Mouse (Mus musculus): Measurements from ENCODE around the gene Ndufv3. TPM values are rescaled to one million over a fixed set of nuclear protein-coding genes. Genes with fewer than 3 reads are reported as not detected.

The Ndufv3 gene
- total RNA-seq (2022), result 100 to 1,000 TPM; 461 to 515 (median 488) TPM

- peak; percentile 99 to 100 for DNase-seq (ENCODE audit: low spot score in 2 of 2)
These were observed at the start of gene Ndufv3, which contains the start of gene Wdr4 for GRCm38 (mm10) chr17:31519946-31520838. TSS of gene Ndufv3 (plus strand) at chr17:31520115. TSS of gene Wdr4 (minus strand) at chr17:31519980.

GRCm38 (mm10) chr17:31470766-31471418 lies 49.0 kb upstream of the Ndufv3 start:
- DNase-seq (ENCODE audit: low spot score in 2 of 2), result no peak

- DNase-seq (ENCODE audit: low spot score in 2 of 2), result no peak
These were observed 45.5 kb upstream of the Ndufv3 start for GRCm38 (mm10) chr17:31474388-31474787.

- no peak for DNase-seq (ENCODE audit: low spot score in 2 of 2)
These were observed 41.3 kb upstream of the Ndufv3 start for GRCm38 (mm10) chr17:31478606-31479005.

GRCm38 (mm10) chr17:31479108-31479844 lies 40.6 kb upstream of the Ndufv3 start:
- DNase-seq (ENCODE audit: low spot score in 2 of 2), result no peak

GRCm38 (mm10) chr17:31486616-31487198 lies 33.2 kb upstream of the Ndufv3 start:
- DNase-seq (ENCODE audit: low spot score in 2 of 2), result no peak

GRCm38 (mm10) chr17:31487433-31488060 lies 32.4 kb upstream of the Ndufv3 start:
- no peak for DNase-seq (ENCODE audit: low spot score in 2 of 2)

GRCm38 (mm10) chr17:31491355-31491754 lies 28.6 kb upstream of the Ndufv3 start:
- DNase-seq (ENCODE audit: low spot score in 2 of 2), result no peak

- DNase-seq (ENCODE audit: low spot score in 2 of 2), result peak; percentile 41 to 53
These were observed 27.5 kb upstream of the Ndufv3 start for GRCm38 (mm10) chr17:31492416-31492815.

GRCm38 (mm10) chr17:31494989-31495388 lies 24.9 kb upstream of the Ndufv3 start:
- no peak for DNase-seq (ENCODE audit: low spot score in 2 of 2)

GRCm38 (mm10) chr17:31497726-31498125 lies 22.2 kb upstream of the Ndufv3 start:
- no peak for DNase-seq (ENCODE audit: low spot score in 2 of 2)

GRCm38 (mm10) chr17:31499725-31500124 lies 20.2 kb upstream of the Ndufv3 start:
- no peak for DNase-seq (ENCODE audit: low spot score in 2 of 2)

- DNase-seq (ENCODE audit: low spot score in 2 of 2), result no peak
These were observed 19.5 kb upstream of the Ndufv3 start for GRCm38 (mm10) chr17:31500416-31500815.

- no peak for DNase-seq (ENCODE audit: low spot score in 2 of 2)
These were observed 19.0 kb upstream of the Ndufv3 start for GRCm38 (mm10) chr17:31500908-31501307.

- no peak for DNase-seq (ENCODE audit: low spot score in 2 of 2)
These were observed 17.5 kb upstream of the Ndufv3 start for GRCm38 (mm10) chr17:31502261-31502927.

GRCm38 (mm10) chr17:31503337-31503736 lies 16.6 kb upstream of the Ndufv3 start:
- no peak for DNase-seq (ENCODE audit: low spot score in 2 of 2)

GRCm38 (mm10) chr17:31503936-31504335 lies 16.0 kb upstream of the Ndufv3 start:
- DNase-seq (ENCODE audit: low spot score in 2 of 2), result no peak

- no peak for DNase-seq (ENCODE audit: low spot score in 2 of 2)
These were observed 14.9 kb upstream of the Ndufv3 start for GRCm38 (mm10) chr17:31505013-31505412.

- DNase-seq (ENCODE audit: low spot score in 2 of 2), result no peak
These were observed 13.6 kb upstream of the Ndufv3 start for GRCm38 (mm10) chr17:31506282-31506681.

GRCm38 (mm10) chr17:31510944-31511343 lies 9.0 kb upstream of the Ndufv3 start:
- DNase-seq (ENCODE audit: low spot score in 2 of 2), result no peak
